Mouse (Mus musculus): ENCODE results near the gene Rpia.

- TF ChIP-seq POLR2AphosphoS5 (IDR thresholded peaks at IDR 0.05; ENCODE audit: insufficient replicate concordance, low read depth, low read length) (no peak), TAL1 (conservative IDR thresholded peaks at IDR 0.05; ENCODE audit: low read depth, low read length) (no peak)
Measured at GRCm38 (mm10) chr6:70829451-70829850, 37.4 kb upstream of the Rpia start.
